ENCODE assay signal across 8 mouse cellular contexts in the genomic region with DNA sequence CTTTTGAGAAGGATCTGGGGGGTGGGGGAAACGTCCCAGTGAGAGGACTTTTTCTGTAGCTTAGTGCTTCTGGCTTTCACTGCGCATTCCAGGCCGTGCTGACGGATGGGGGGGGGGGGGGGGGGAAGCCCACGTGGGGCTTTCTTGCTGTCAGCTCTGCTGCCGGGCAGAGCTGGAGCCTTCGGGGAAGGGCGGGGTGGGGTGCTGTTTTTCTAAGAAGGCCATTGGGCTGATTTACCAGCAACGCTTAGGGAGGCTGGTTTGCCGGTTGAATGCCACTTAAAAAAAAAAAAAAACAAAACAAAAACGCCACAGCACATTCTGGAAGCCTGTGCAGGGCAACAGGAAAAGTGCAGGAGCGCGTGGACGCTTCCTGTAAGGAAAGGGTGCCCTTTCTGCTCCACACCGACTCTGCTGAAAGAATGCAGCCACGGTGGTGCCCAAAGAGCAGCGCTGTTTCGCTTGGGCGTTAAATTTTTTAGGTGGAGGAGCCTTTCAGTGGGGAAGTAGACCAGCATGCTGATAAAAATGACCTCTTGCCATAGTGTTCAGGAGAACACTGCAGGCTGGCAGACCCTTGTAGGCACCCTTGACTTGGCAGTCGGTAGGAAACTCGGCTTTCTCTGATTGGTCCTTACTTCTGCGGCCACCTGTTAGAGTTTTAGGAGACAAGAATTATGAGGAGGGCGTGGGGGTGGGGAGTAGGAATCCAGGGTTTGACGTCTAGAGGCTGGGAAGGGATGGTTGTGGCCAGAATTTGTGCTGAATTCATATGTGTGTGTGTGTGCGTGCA. TPM values are rescaled to one million over a fixed set of nuclear protein-coding genes. Genes with fewer than 3 reads are reported as not detected.
DNase-seq lines count a peak whose midpoint lies in the region; ATAC-seq and TF ChIP-seq lines count a peak whose summit lies in the region.

No protein-coding gene starts in this region.

- 0 out of 2 replicates have a peak, but pooled peaks cover 2% of the 10 kb centered on the region for H3K4me1 ChIP-seq in cortical plate, adult 2 months (ENCODE audit: control insufficient read depth, insufficient read depth, low read length)
- H3K4me1 ChIP-seq in heart, postnatal 0 days (ENCODE audit: control insufficient read depth, insufficient read depth): peaks cover 16% of the 10 kb centered on the region; the same call in 1 of the 2 replicates
- peaks cover 67% of the 10 kb centered on the region for H3K4me1 ChIP-seq in limb, embryonic 12.5 days (replicated peaks)
- H3K4me1 ChIP-seq in midbrain, embryonic 14.5 days (ENCODE audit: control insufficient read depth, insufficient read depth, low read length): peaks cover 32% of the 10 kb centered on the region
- H3K4me1 ChIP-seq in thymus, adult 2 months (replicated peaks; ENCODE audit: control insufficient read depth, insufficient read depth, low read length): peaks cover 32% of the 10 kb centered on the region

- WGBS in heart, postnatal 0 days: 8% methylated on average over 24 of the region's 25 CpGs
- WGBS in limb, embryonic 12.5 days: 4% methylated on average over 25 of the region's 25 CpGs
- 5% methylated on average over 24 of the region's 25 CpGs for WGBS in midbrain, embryonic 14.5 days
- WGBS in thymus, adult 2 months: 12% methylated on average over 25 of the region's 25 CpGs

- H3K27ac ChIP-seq in cortical plate, adult 2 months (ENCODE audit: insufficient read depth, low read length): no peak overlapping the region
- peak overlapping the region; percentile 94 for H3K27ac ChIP-seq in heart, postnatal 0 days (ENCODE audit: low read depth)
- peak overlapping the region; percentile 41; the same call in 1 of the 2 replicates for H3K27ac ChIP-seq in limb, embryonic 12.5 days
- H3K27ac ChIP-seq in midbrain, embryonic 14.5 days (replicated peaks; ENCODE audit: low read depth, low read length): peak overlapping the region; percentile 86
- no peak overlapping the region for H3K27ac ChIP-seq in thymus, adult 2 months (ENCODE audit: control insufficient read depth, insufficient read depth, low read length)

- H3K27me3 ChIP-seq in heart, postnatal 0 days (ENCODE audit: control insufficient read depth, insufficient read depth, low read length): no peaks in the 10 kb centered on the region
- peaks cover 11% of the 10 kb centered on the region; the same call in 1 of the 2 replicates for H3K27me3 ChIP-seq in limb, embryonic 12.5 days
- peaks cover 11% of the 10 kb centered on the region; the same call in 1 of the 2 replicates for H3K27me3 ChIP-seq in midbrain, embryonic 14.5 days (ENCODE audit: control insufficient read depth, insufficient read depth, low read length)
- no peaks in the 10 kb centered on the region for H3K27me3 ChIP-seq in thymus, adult 2 months (ENCODE audit: control insufficient read depth, insufficient read depth, low read length)

- H3K36me3 ChIP-seq in heart, postnatal 0 days (replicated peaks; ENCODE audit: control insufficient read depth, insufficient read depth, low read length): no peaks in the 10 kb centered on the region
- no peaks in the 10 kb centered on the region for H3K36me3 ChIP-seq in limb, embryonic 12.5 days
- H3K36me3 ChIP-seq in midbrain, embryonic 14.5 days (ENCODE audit: control insufficient read depth, insufficient read depth, low read length): no peaks in the 10 kb centered on the region
- H3K36me3 ChIP-seq in thymus, adult 2 months (ENCODE audit: control insufficient read depth, insufficient read depth, low read length): no peaks in the 10 kb centered on the region

- DNase-seq in left cerebral cortex, postnatal 4 days: peak; percentile 53
- DNase-seq in left cerebral cortex, adult 9 months (ENCODE audit: low spot score in 2 of 2): no peak
- peak; percentile 84 for DNase-seq in heart, postnatal 0 days (ENCODE audit: low spot score)
- peak; percentile 62 for DNase-seq in midbrain, embryonic 14.5 days
- DNase-seq in thymus, adult 2 months: no peak
- no peak for DNase-seq in layer of hippocampus, adult 9-10 months (ENCODE audit: low spot score)

- no peak; the same call in 1 of the 2 replicates for TF ChIP-seq EP300 in heart, postnatal 0 days (IDR thresholded peaks at IDR 0.05; ENCODE audit: low read depth)

- peak overlapping the region; percentile 80; the same call in 1 of the 2 replicates for H3K4me3 ChIP-seq in cortical plate, adult 2 months (ENCODE audit: insufficient read depth, low read length)
- peak overlapping the region; percentile 79 for H3K4me3 ChIP-seq in heart, postnatal 0 days (ENCODE audit: low read depth, low read length)
- H3K4me3 ChIP-seq in limb, embryonic 12.5 days (replicated peaks): peak overlapping the region; percentile 58
- H3K4me3 ChIP-seq in midbrain, embryonic 14.5 days (replicated peaks; ENCODE audit: low read depth, low read length): peak overlapping the region; percentile 52
- no peak overlapping the region for H3K4me3 ChIP-seq in thymus, adult 2 months (ENCODE audit: control insufficient read depth, insufficient read depth, low read length)

- H3K9ac ChIP-seq in heart, postnatal 0 days (replicated peaks; ENCODE audit: low read depth, low read length): peak overlapping the region; percentile 89; the same call in 1 of the 2 replicates
- no peak overlapping the region; the same call in none of the 2 replicates for H3K9ac ChIP-seq in limb, embryonic 12.5 days (replicated peaks)
- no peak overlapping the region; the same call in 1 of the 2 replicates for H3K9ac ChIP-seq in midbrain, embryonic 14.5 days (replicated peaks; ENCODE audit: low read length)

- TF ChIP-seq POLR2A in cortical plate, adult 2 months (IDR thresholded peaks at IDR 0.05; ENCODE audit: extremely low read depth, insufficient read depth, low read length): no peak
- no peak for TF ChIP-seq POLR2A in thymus, adult 2 months (IDR thresholded peaks at IDR 0.05; ENCODE audit: control insufficient read depth, extremely low read depth, insufficient read depth, low read length, poor library complexity)

- no peaks in the 10 kb centered on the region for H3K9me3 ChIP-seq in heart, postnatal 0 days (replicated peaks; ENCODE audit: control insufficient read depth, low read length)
- H3K9me3 ChIP-seq in limb, embryonic 12.5 days: no peaks in the 10 kb centered on the region
- H3K9me3 ChIP-seq in midbrain, embryonic 14.5 days (ENCODE audit: control insufficient read depth, low read length): no peaks in the 10 kb centered on the region

- peak; percentile 31 for ATAC-seq in heart, postnatal 0 days (ENCODE audit: insufficient read depth, low read depth)
- no peak for ATAC-seq in limb, embryonic 12.5 days (ENCODE audit: insufficient number of reproducible peaks, insufficient read depth, low FRiP score, low TSS enrichment, low read depth)
- ATAC-seq in midbrain, embryonic 14.5 days (ENCODE audit: low FRiP score, low TSS enrichment): no peak

- no peak for TF ChIP-seq CTCF in cortical plate, adult 2 months (IDR thresholded peaks at IDR 0.05; ENCODE audit: extremely low read depth, insufficient read depth, low read length)
- TF ChIP-seq CTCF in heart, postnatal 0 days (IDR thresholded peaks at IDR 0.05; ENCODE audit: low read depth): no peak
- TF ChIP-seq CTCF in thymus, adult 2 months (IDR thresholded peaks at IDR 0.05; ENCODE audit: borderline replicate concordance, control insufficient read depth, extremely low read depth, insufficient read depth, low read length, poor library complexity): no peak

- intact Hi-C loops in left cerebral cortex, postnatal 4 days (cut with DNase I): loop anchor here (5.0 kb wide), 3 partner anchors 68 to 303 kb away; no protein-coding TSS in a partner anchor

- peak overlapping the region; percentile 78 for H3K4me2 ChIP-seq in heart, postnatal 0 days (ENCODE audit: low read depth, low read length)
- H3K4me2 ChIP-seq in limb, embryonic 12.5 days: peak overlapping the region; percentile 95
- peak overlapping the region; percentile 86 for H3K4me2 ChIP-seq in midbrain, embryonic 14.5 days (ENCODE audit: low read length)

RNA-seq across cellular contexts. Expression of a gene that starts 3.0 kb away (rescaled TPM):
- 10 to 100 TPM in 1 of 2 experiments, 1 to 10 TPM in 1; 8.6 to 11.0 TPM for total RNA-seq in left cerebral cortex, postnatal 4 days (2021)
- 38.0 and 41.9 TPM in 2 replicates for polyA plus RNA-seq in cortical plate, adult 2 months (2012; rRNA removed)
- total RNA-seq in heart, postnatal 0 days (2014; rRNA removed; ENCODE audit: low replicate concordance): 18.7 and 30.4 TPM in 2 replicates
- polyA plus RNA-seq in heart, postnatal 0 days (2015; fragmentation: Nextera tagmentation; extraction: Ambion mirVana): 33.2 and 46.6 TPM in 2 replicates
- polyA plus RNA-seq in limb, embryonic 12.5 days (2016; fragmentation: Nextera tagmentation; extraction: Ambion mirVana): 35.6 and 36.2 TPM in 2 replicates
- polyA plus RNA-seq in midbrain, embryonic 14.5 days (2014; fragmentation: Nextera tagmentation; extraction: Ambion mirVana): 58.7 and 85.9 TPM in 2 replicates
- polyA plus RNA-seq in thymus, adult 2 months (2012; rRNA removed): 15.0 and 16.2 TPM in 2 replicates

RNA-seq across cellular contexts. Expression of a gene that starts 55.9 kb away (rescaled TPM):
- total RNA-seq in left cerebral cortex, postnatal 4 days (2021): 10 to 100 TPM; 53.9 to 62.5 TPM
- polyA plus RNA-seq in cortical plate, adult 2 months (2012; rRNA removed): 88.7 and 99.9 TPM in 2 replicates
- 11.6 and 12.6 TPM in 2 replicates for total RNA-seq in heart, postnatal 0 days (2014; rRNA removed; ENCODE audit: low replicate concordance)
- 16.7 and 18.2 TPM in 2 replicates for polyA plus RNA-seq in heart, postnatal 0 days (2015; fragmentation: Nextera tagmentation; extraction: Ambion mirVana)
- polyA plus RNA-seq in limb, embryonic 12.5 days (2016; fragmentation: Nextera tagmentation; extraction: Ambion mirVana): 5.4 and 5.8 TPM in 2 replicates
- polyA plus RNA-seq in midbrain, embryonic 14.5 days (2014; fragmentation: Nextera tagmentation; extraction: Ambion mirVana): 11.5 and 13.3 TPM in 2 replicates
- polyA plus RNA-seq in thymus, adult 2 months (2012; rRNA removed): 156 and 182 TPM in 2 replicates

Comparison
In these comparisons a context has a peak if more than half of its experiments do, and no peak if none do; other contexts are left out.
1. DNase-seq: peak in left cerebral cortex, postnatal 4 days (single experiment), heart, postnatal 0 days (single experiment) and midbrain, embryonic 14.5 days (single experiment); none in left cerebral cortex, adult 9 months (0 of 2), thymus, adult 2 months (single experiment) and layer of hippocampus, adult 9-10 months (single experiment).
2. H3K27ac ChIP-seq: peak in heart, postnatal 0 days (single experiment), limb, embryonic 12.5 days (single experiment) and midbrain, embryonic 14.5 days (single experiment); none in cortical plate, adult 2 months (single experiment) and thymus, adult 2 months (single experiment).
3. Peak in every context shown above with its lines, with median percentiles within 50 percentile points of each other: H3K4me2 ChIP-seq.